Mouse (Mus musculus) fat pad, adult 2 months (tissue): Measurements from ENCODE around the gene Cd3g.
A peak's percentile ranks its signal among the peaks of the same experiment; 100 is the strongest.

Source experiments
- DNase-seq: peaks from one replicate; pipeline ENCODE4 v3.0.0-alpha.2; 2011; ENCODE audit warnings: low read depth, low spot score; ENCODE audit errors: extremely low read depth

Cd3g gene

DNA sequence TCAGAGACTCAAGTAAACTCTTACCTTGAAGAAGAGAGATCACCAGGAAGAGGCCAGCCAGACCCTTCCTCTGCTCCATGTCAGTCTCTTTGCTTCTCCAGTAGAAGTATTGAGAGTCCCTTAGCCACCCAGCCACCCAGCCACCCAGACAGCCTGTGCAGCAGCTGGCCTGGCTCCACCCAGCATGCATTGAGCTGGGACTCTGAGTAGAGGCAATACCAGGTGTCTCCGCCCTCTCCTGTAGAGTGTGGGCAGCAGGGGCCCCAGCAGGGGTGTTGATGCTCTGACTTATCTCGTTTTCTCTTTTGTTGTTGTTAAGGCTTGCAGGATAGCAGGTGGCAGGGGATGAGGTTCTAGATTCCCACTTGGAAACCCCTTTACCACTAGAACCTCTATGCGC, at the start of gene Cd3g:
TSS of gene Cd3g (minus strand) at position 190 of the 400 bp plus-strand sequence.
- no peak for DNase-seq

DNA sequence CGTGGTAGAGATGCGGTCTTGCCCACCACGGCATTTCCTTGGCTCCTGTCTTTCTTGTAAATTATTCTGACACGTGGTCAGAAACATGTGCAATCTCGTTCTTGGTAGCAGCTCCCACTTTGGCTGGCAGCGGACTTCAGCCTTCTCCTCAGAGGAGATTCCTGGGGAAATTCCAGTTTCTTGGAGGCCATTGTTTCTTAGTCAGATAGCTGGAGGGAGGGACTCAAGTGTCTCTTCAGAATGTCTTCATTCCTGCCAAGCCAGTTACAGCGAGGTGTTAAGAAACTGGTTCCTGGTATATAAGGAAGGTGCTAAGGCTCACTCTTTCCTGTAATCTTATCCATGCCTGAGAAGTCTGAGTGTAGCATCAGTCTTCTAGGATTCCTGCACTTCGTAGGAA, 47.1 kb upstream of the Cd3g start:
- peak; percentile 89 for DNase-seq

DNA sequence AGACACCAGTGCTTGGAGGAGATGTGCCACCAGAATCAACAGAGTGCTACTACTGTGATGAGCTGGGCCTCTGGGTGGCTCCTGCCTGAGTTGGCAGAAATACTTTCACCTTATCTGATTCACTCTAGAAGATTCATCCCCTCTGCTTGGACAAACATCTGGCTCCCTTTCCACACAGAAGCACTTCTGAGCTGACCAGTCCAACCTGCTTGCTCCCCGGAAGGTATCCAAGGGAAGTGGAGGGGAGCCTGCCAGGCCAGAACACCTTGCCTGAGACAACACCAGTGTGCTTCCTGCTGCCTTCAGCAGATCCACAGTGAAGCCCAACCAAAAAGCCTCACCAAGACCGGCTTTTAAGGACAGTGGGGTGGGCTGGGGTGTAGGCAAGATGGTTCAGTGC, 44.0 kb upstream of the Cd3g start:
- peak; percentile 74 for DNase-seq

GRCm38 (mm10) chr9:45023638-45024037, 43.4 kb upstream of the Cd3g start:
- no peak for DNase-seq

- no peak for DNase-seq
Measured at GRCm38 (mm10) chr9:45022800-45023199, 42.6 kb upstream of the Cd3g start.

GRCm38 (mm10) chr9:45018031-45018430, 37.8 kb upstream of the Cd3g start:
- no peak for DNase-seq

DNA sequence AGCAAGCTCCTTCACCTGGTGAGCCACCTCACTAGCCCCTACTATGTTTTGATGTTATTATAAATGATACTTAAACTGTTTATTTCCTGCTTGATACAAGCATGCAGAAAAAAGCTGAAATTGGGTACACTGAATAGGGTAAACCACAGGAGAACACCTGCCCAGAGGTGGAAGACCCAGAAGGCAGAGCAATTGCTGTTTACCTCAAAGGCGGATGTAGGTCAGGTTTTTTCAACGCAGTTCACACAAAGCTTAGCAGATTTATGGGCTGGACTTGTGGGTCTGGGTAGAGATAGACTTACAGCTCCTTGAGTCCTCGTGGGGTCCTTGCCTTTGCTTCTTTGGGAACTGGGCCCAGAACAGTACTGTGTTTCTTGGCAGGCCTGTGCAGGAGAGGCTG, 35.6 kb upstream of the Cd3g start:
- no peak for DNase-seq

DNA sequence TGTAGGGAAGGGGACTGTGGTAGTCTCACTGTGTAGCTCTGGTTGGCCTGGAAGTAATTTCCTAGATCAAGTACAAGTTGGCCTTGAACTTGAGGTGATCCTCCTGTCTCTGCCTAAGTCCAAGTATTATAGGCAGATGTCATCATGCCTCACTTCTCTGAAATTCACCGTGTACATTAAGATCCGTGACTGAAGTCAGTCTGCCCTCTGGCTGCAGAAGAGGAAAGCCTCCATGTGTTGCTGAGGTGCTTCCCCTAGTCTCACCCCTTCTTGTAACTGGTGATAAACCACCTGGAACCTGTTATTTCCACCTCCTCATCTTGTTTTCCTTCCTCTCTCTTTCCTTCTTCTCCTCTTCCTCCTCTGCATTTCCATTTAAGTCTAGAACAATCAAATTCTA, 34.6 kb upstream of the Cd3g start:
- no peak for DNase-seq

GRCm38 (mm10) chr9:45011291-45011690, 31.1 kb upstream of the Cd3g start:
- no peak for DNase-seq

GRCm38 (mm10) chr9:45010461-45010860, 30.2 kb upstream of the Cd3g start:
- no peak for DNase-seq

GRCm38 (mm10) chr9:45009180-45010078, 29.2 kb upstream of the Cd3g start, which contains the start of gene Cd3e:
TSS of gene Cd3e (minus strand) at chr9:45009627.
- DNase-seq: no peak

GRCm38 (mm10) chr9:45008342-45008741, 28.1 kb upstream of the Cd3g start:
- DNase-seq: no peak

DNA sequence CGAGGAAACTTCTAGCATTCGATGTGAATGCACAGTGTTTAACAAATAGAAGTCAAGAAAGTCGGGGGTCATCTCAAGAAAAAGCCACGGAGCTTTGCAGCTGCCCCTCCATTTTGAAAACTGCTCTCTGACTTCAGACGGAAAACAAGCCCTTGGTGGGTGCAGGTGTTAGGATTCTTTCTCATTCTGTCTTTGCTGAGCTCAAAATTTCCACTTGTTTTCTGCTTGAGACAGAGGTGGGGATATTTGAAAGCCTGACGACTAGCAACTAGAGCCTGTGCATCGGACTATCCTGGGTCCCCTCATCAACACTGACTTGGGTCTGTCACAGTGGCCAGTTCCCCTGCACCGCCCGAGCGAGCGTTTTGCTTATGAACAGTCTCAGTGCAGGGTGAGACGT, 27.2 kb upstream of the Cd3g start:
- no peak for DNase-seq

DNA sequence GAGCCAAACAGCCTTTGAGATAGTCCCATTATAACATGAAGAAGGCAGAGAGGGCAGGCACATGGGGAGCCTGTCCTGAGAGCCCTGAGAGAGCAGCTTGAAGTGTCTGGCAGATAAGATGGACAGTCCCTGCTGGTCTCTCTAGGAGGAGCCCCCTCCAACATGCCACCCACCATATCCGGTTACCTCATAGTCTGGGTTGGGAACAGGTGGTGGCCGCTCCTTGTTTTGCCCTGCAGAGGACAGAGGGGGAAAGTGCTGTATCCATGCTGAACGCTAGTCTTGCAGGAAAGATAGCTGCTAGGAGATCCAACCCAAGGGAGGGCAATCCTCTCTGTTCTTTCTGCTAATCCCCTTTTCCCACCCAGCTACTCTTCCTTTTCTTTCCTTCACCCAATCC, 20.0 kb upstream of the Cd3g start:
- DNase-seq: no peak

DNA sequence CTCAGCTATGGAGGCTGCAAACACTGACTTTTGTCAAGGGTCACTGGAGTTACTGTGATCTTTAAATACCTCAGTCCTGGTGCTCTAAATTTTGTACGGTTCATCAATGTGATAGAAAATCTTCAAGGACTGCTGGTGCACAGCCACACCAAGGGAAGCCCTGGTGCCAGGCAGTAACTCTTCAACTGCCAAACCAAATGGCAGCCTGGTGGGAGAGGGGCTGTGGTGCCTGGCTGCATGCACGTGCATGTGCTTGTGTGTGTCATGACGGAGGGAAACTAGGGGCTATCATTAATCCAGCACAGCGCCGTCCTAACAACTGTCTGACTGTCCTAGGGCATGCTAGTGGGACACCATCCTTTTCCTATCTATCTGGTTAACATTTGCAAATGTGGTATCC, 19.5 kb upstream of the Cd3g start:
- DNase-seq: no peak

DNA sequence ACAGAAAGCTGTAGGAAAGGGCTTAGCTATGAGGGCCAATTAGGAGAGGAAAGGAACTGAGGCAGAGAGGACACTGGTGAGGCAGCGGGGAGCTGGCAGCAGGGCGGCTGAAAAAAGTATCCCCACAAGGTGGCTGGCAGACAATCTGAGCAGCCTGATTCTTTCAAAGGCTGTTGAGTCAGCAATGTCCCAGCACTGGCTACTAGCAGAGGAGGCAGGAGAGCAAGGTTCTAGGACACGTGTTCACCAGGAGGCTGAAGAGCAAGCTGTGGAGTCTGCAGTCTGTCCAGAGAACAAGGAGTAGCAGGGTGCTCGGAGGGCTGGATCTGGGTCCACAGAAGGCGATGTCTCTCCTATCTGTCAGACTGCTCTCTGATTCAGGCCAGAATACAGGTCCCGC, 18.9 kb upstream of the Cd3g start:
- no peak for DNase-seq

DNA sequence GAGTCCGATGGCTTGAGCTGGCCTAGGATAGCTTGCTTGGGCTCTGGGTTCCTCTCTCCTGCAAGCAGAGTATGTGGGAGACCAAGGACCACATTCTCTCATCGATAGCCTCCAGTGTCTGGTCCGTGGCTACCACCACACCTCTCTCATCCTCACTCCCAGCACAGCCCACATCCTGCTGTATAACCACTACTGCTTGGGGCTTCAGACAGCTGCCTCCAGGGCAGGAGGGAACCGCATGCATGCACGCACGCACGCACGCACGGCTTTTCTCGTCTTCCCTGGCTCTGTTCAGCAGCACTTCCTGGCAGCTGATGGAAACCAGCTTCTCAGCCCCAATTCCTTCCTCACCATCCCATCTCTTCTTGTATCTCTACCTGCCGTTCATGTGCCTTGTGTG, 17.9 kb upstream of the Cd3g start:
- DNase-seq: no peak

DNA sequence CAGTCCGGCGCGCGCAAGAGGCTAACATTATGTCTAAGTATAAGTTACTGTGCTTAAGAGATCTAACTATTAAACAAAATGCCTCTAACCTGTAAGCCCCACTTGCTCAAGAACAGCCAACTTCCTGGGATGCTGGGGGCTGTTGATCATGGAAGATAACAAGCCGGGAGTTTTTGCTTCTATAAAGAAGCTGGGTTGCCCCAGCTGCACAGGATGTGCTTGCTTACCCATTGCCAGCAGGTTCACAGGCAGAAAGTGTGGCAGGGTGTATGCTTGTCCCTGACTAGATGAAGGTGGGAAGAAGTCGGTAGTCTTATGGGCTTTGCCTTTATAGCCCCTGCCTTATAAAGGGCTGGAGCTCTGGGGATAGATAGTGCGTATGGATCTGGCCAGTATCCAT, 16.4 kb upstream of the Cd3g start:
- no peak for DNase-seq

GRCm38 (mm10) chr9:44994962-44995361, 14.7 kb upstream of the Cd3g start:
- DNase-seq: no peak

GRCm38 (mm10) chr9:44993268-44993667, 13.0 kb upstream of the Cd3g start:
- DNase-seq: no peak

- DNase-seq: no peak
Measured at GRCm38 (mm10) chr9:44992271-44992670, 12.0 kb upstream of the Cd3g start.

GRCm38 (mm10) chr9:44991821-44992220, 11.6 kb upstream of the Cd3g start:
- no peak for DNase-seq

- no peak for DNase-seq
Measured at GRCm38 (mm10) chr9:44986976-44987375, 6.7 kb upstream of the Cd3g start.
